In the genomic region with DNA sequence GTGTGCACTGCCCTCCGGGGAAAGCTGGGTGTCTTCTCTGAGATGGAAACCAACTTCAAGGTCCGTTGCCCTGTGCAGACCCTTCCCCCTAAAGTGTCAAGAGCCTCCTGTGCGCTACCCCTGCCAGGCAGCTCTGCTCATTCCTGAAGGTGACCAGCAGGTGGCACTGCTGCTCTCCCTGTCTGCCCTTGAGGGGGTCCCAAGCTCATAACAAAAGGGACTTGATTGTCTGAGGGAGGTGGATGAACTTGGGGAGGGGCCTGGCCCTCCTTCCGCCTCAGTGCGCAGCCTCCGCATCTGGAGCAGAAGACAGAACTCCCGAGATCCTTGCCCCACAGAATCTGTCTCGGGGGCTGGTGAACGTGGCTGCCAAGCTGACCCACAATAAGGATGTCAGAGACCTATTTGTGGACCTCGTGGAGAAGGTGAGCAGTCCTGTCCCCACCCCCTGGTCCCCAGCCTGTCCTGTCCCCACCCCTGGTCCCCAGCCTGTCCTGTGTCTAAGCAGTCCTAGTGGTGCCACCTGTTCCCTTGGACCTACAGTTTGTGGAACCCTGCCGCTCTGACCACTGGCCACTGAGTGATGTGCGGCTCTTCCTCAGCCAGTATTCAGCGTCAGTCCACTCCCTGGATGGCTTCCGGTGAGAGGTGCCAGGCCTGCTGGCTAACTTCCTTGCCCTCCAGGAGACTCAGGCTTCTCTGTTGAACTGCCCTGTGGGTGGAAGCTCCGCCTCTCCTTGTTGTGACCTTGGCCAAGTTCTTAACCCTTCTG, we compare ENCODE assay signal across 8 mouse cellular contexts. TPM values are rescaled to one million over a fixed set of nuclear protein-coding genes. Genes with fewer than 3 reads are reported as not detected.
DNase-seq lines count a peak whose midpoint lies in the region; ATAC-seq and TF ChIP-seq lines count a peak whose summit lies in the region.

No protein-coding gene starts in this region.

- peak overlapping the region; percentile 29 for H3K4me3 ChIP-seq in forebrain, postnatal 0 days (ENCODE audit: low read depth, low read length)
- peak overlapping the region; percentile 24 for H3K4me3 ChIP-seq in intestine, embryonic 16.5 days (ENCODE audit: low read length)
- H3K4me3 ChIP-seq in lung, embryonic 16.5 days (ENCODE audit: low read length) = peak overlapping the region; percentile 25; the same call in 1 of the 2 replicates
- no peak overlapping the region for H3K4me3 ChIP-seq in spleen, adult 2 months (ENCODE audit: extremely low read depth, insufficient read depth, insufficient read length)

- peak overlapping the region; percentile 47 for H3K9ac ChIP-seq in forebrain, postnatal 0 days
- H3K9ac ChIP-seq in intestine, embryonic 16.5 days (ENCODE audit: low read depth, low read length) = peak overlapping the region; percentile 49
- no peak overlapping the region for H3K9ac ChIP-seq in lung, embryonic 16.5 days (ENCODE audit: low read length)

- H3K4me1 ChIP-seq in forebrain, postnatal 0 days (ENCODE audit: insufficient read depth) = peaks cover 15% of the 10 kb centered on the region
- peaks cover 10% of the 10 kb centered on the region for H3K4me1 ChIP-seq in intestine, embryonic 16.5 days (ENCODE audit: control insufficient read depth, insufficient read depth, low read length)
- H3K4me1 ChIP-seq in lung, embryonic 16.5 days (replicated peaks; ENCODE audit: control insufficient read depth, insufficient read depth, low read length) = peaks cover 21% of the 10 kb centered on the region
- H3K4me1 ChIP-seq in spleen, adult 2 months (ENCODE audit: control insufficient read depth, insufficient read depth, insufficient read length) = peaks cover 3% of the 10 kb centered on the region; the same call in 1 of the 2 replicates

- peaks cover 41% of the 10 kb centered on the region for H3K36me3 ChIP-seq in forebrain, postnatal 0 days (ENCODE audit: insufficient read depth)
- peaks cover 20% of the 10 kb centered on the region for H3K36me3 ChIP-seq in intestine, embryonic 16.5 days (ENCODE audit: control insufficient read depth, insufficient read depth, low read length)
- peaks cover 25% of the 10 kb centered on the region for H3K36me3 ChIP-seq in lung, embryonic 16.5 days (ENCODE audit: control insufficient read depth, insufficient read depth, low read length)
- H3K36me3 ChIP-seq in spleen, adult 2 months (ENCODE audit: control insufficient read depth, insufficient read depth, low read length) = peaks cover 16% of the 10 kb centered on the region

- WGBS in forebrain, postnatal 0 days = 31% methylated on average over 15 of the region's 15 CpGs
- 37% methylated on average over 15 of the region's 15 CpGs for WGBS in intestine, embryonic 16.5 days
- 30% methylated on average over 15 of the region's 15 CpGs for WGBS in lung, embryonic 16.5 days
- WGBS in spleen, adult 2 months = 67% methylated on average over 15 of the region's 15 CpGs

- DNase-seq in right cerebral cortex, postnatal 10 days (ENCODE audit: low spot score in 2 of 2) = peak; percentile 70 to 80
- DNase-seq in right cerebral cortex, adult 18-20 months = no peak
- DNase-seq in cerebellum, adult 11-12 months = peak; percentile 72
- DNase-seq in forebrain, postnatal 0 days = peak; percentile 86
- DNase-seq in spleen, adult 2 months (ENCODE audit: low read depth in 1 of 2, low spot score in 2 of 2) = peak in 1 of 2 experiments; percentile 41
- no peak for DNase-seq in urinary bladder, postnatal 10 days (ENCODE audit: low spot score)

- no peak for TF ChIP-seq POLR2A in spleen, adult 2 months (IDR thresholded peaks at IDR 0.05; ENCODE audit: low read depth, low read length)

- TF ChIP-seq CTCF in forebrain, postnatal 0 days (IDR thresholded peaks at IDR 0.05; ENCODE audit: low read depth) = peak; percentile 94
- TF ChIP-seq CTCF in spleen, adult 2 months (IDR thresholded peaks at IDR 0.05; ENCODE audit: extremely low read depth, insufficient read depth, insufficient read length, insufficient replicate concordance) = peak; percentile 90; the same call in 1 of the 2 replicates

- H3K27ac ChIP-seq in forebrain, postnatal 0 days (ENCODE audit: low read depth, low read length) = peak overlapping the region; percentile 64
- no peak overlapping the region for H3K27ac ChIP-seq in intestine, embryonic 16.5 days (ENCODE audit: low read length)
- peak overlapping the region; percentile 53 for H3K27ac ChIP-seq in lung, embryonic 16.5 days (ENCODE audit: low read length)
- no peak overlapping the region for H3K27ac ChIP-seq in spleen, adult 2 months (ENCODE audit: insufficient read depth, low read length)

- H3K9me3 ChIP-seq in forebrain, postnatal 0 days (ENCODE audit: low read length) = no peaks in the 10 kb centered on the region
- no peaks in the 10 kb centered on the region for H3K9me3 ChIP-seq in intestine, embryonic 16.5 days (ENCODE audit: control insufficient read depth, low read length)
- no peaks in the 10 kb centered on the region for H3K9me3 ChIP-seq in lung, embryonic 16.5 days (ENCODE audit: control insufficient read depth, low read length)

- H3K27me3 ChIP-seq in forebrain, postnatal 0 days (ENCODE audit: insufficient read depth, low read length) = no peaks in the 10 kb centered on the region
- H3K27me3 ChIP-seq in intestine, embryonic 16.5 days (replicated peaks; ENCODE audit: control insufficient read depth, insufficient read depth, low read length) = no peaks in the 10 kb centered on the region
- H3K27me3 ChIP-seq in lung, embryonic 16.5 days (ENCODE audit: control insufficient read depth, insufficient read depth, low read depth, low read length) = 0 out of 2 replicates have a peak, but pooled peaks cover 2% of the 10 kb centered on the region
- H3K27me3 ChIP-seq in spleen, adult 2 months (ENCODE audit: control insufficient read depth, insufficient read depth, low read length) = no peaks in the 10 kb centered on the region

- H3K4me2 ChIP-seq in forebrain, postnatal 0 days (ENCODE audit: low read depth) = peak overlapping the region; percentile 51
- H3K4me2 ChIP-seq in intestine, embryonic 16.5 days (ENCODE audit: low read depth, low read length) = peak overlapping the region; percentile 30
- peak overlapping the region; percentile 47 for H3K4me2 ChIP-seq in lung, embryonic 16.5 days (ENCODE audit: low read depth, low read length)

- peak; percentile 70 for ATAC-seq in forebrain, postnatal 0 days
- ATAC-seq in intestine, embryonic 16.5 days = peak; percentile 5; the same call in 1 of the 2 replicates
- ATAC-seq in lung, embryonic 16.5 days (ENCODE audit: low read depth) = peak; percentile 37

RNA-seq across cellular contexts. Expression of a gene that starts 3.6 kb away (rescaled TPM):
- total RNA-seq in forebrain, postnatal 0 days (2014; rRNA removed) = 116 and 125 TPM in 2 replicates
- 175 and 180 TPM in 2 replicates for polyA plus RNA-seq in forebrain, postnatal 0 days (2015; fragmentation: Nextera tagmentation; extraction: Ambion mirVana)
- polyA plus RNA-seq in intestine, embryonic 16.5 days (2015; fragmentation: Nextera tagmentation; extraction: Ambion mirVana) = 102 and 106 TPM in 2 replicates
- polyA plus RNA-seq in lung, embryonic 16.5 days (2015; fragmentation: Nextera tagmentation; extraction: Ambion mirVana) = 111 and 119 TPM in 2 replicates
- polyA plus RNA-seq in spleen, adult 2 months (2012; rRNA removed) = 80.4 and 131 TPM in 2 replicates

RNA-seq across cellular contexts. Expression of a gene that starts 4.3 kb away (rescaled TPM):
- total RNA-seq in forebrain, postnatal 0 days (2014; rRNA removed) = 1.0 and 1.7 TPM in 2 replicates
- 2.3 and 2.5 TPM in 2 replicates for polyA plus RNA-seq in forebrain, postnatal 0 days (2015; fragmentation: Nextera tagmentation; extraction: Ambion mirVana)
- 1.7 and 2.8 TPM in 2 replicates for polyA plus RNA-seq in intestine, embryonic 16.5 days (2015; fragmentation: Nextera tagmentation; extraction: Ambion mirVana)
- 2.2 and 3.8 TPM in 2 replicates for polyA plus RNA-seq in lung, embryonic 16.5 days (2015; fragmentation: Nextera tagmentation; extraction: Ambion mirVana)
- polyA plus RNA-seq in spleen, adult 2 months (2012; rRNA removed) = 27.6 and 34.3 TPM in 2 replicates

RNA-seq across cellular contexts. Expression of a gene that starts 6.3 kb away (rescaled TPM):
- total RNA-seq in forebrain, postnatal 0 days (2014; rRNA removed) = 19.3 and 21.2 TPM in 2 replicates
- polyA plus RNA-seq in forebrain, postnatal 0 days (2015; fragmentation: Nextera tagmentation; extraction: Ambion mirVana) = 15.3 and 16.2 TPM in 2 replicates
- 5.0 and 5.4 TPM in 2 replicates for polyA plus RNA-seq in intestine, embryonic 16.5 days (2015; fragmentation: Nextera tagmentation; extraction: Ambion mirVana)
- 7.5 and 7.7 TPM in 2 replicates for polyA plus RNA-seq in lung, embryonic 16.5 days (2015; fragmentation: Nextera tagmentation; extraction: Ambion mirVana)
- 5.3 and 6.8 TPM in 2 replicates for polyA plus RNA-seq in spleen, adult 2 months (2012; rRNA removed)

RNA-seq across cellular contexts. Expression of a gene that starts 9.8 kb away (rescaled TPM):
- total RNA-seq in forebrain, postnatal 0 days (2014; rRNA removed) = 25.9 and 26.4 TPM in 2 replicates
- 27.2 and 35.0 TPM in 2 replicates for polyA plus RNA-seq in forebrain, postnatal 0 days (2015; fragmentation: Nextera tagmentation; extraction: Ambion mirVana)
- polyA plus RNA-seq in intestine, embryonic 16.5 days (2015; fragmentation: Nextera tagmentation; extraction: Ambion mirVana) = 106 and 112 TPM in 2 replicates
- 197 and 200 TPM in 2 replicates for polyA plus RNA-seq in lung, embryonic 16.5 days (2015; fragmentation: Nextera tagmentation; extraction: Ambion mirVana)
- polyA plus RNA-seq in spleen, adult 2 months (2012; rRNA removed) = 21.7 and 29.4 TPM in 2 replicates

RNA-seq across cellular contexts. Expression of a gene that starts 16.6 kb away (rescaled TPM):
- 0.19 TPM in 1 of 2 replicates, not detected in the other for total RNA-seq in forebrain, postnatal 0 days (2014; rRNA removed)
- not detected in 2 replicates for polyA plus RNA-seq in forebrain, postnatal 0 days (2015; fragmentation: Nextera tagmentation; extraction: Ambion mirVana)
- polyA plus RNA-seq in intestine, embryonic 16.5 days (2015; fragmentation: Nextera tagmentation; extraction: Ambion mirVana) = not detected in 2 replicates
- not detected in 2 replicates for polyA plus RNA-seq in lung, embryonic 16.5 days (2015; fragmentation: Nextera tagmentation; extraction: Ambion mirVana)
- polyA plus RNA-seq in spleen, adult 2 months (2012; rRNA removed) = 0.04 and 0.40 TPM in 2 replicates

Comparison
In these comparisons a context has a peak if more than half of its experiments do, and no peak if none do; other contexts are left out.
1. DNase-seq: peak in right cerebral cortex, postnatal 10 days (2 of 2), cerebellum, adult 11-12 months (single experiment) and forebrain, postnatal 0 days (single experiment); none in right cerebral cortex, adult 18-20 months (single experiment) and urinary bladder, postnatal 10 days (single experiment).
2. ATAC-seq: peak in every context shown above with its lines; median percentile 70 in forebrain, postnatal 0 days; 37 in lung, embryonic 16.5 days; 5 in intestine, embryonic 16.5 days.
3. H3K27ac ChIP-seq: peak in forebrain, postnatal 0 days (single experiment) and lung, embryonic 16.5 days (single experiment); none in intestine, embryonic 16.5 days (single experiment) and spleen, adult 2 months (single experiment).
4. Peak in every context shown above with its lines, with median percentiles within 50 percentile points of each other: H3K4me2 ChIP-seq.